Mouse (Mus musculus): ENCODE measurements around the gene Fem1a. TPM values are rescaled to one million over a fixed set of nuclear protein-coding genes. Genes with fewer than 3 reads are reported as not detected.
A peak's percentile ranks its signal among the peaks of the same experiment; 100 is the strongest.

The Fem1a gene
- 14.4 and 17.2 TPM in 2 replicates for polyA plus RNA-seq (2012; rRNA removed)

DNA sequence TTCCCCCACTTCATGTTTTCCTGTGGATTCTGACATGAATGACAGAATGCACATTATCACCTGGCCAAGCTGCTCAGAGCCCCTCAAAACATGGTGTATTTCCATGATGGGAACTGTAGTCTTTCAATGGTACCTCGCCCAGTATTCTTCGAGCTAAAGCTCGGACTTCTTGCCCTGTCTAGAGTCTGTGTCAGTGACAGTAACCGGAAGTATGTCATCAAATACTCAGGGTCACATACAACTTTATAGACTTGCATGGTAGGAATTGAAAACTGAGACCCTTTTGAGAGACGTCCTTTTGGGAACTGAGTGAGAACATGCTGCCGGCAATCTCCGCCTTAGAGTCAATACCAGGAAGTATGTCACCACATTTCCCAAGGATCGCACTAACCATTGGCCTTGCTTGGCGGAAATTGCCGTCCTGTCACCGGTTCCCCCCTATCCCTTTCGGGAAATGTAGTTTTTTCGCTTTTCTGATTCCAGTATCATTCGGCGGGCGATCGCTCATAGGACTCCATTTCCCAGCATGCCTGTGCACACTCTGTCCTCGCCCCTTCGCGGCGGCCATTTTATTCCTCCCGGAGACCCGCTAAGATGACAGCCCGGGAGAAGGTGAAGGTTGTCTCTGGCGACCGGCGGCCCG is at the start of gene Fem1a:
Gene Fem1a (plus strand): TSS at position 572 of the 643 bp plus-strand sequence.
- peak; percentile 77 for DNase-seq (ENCODE audit: low spot score)

DNA sequence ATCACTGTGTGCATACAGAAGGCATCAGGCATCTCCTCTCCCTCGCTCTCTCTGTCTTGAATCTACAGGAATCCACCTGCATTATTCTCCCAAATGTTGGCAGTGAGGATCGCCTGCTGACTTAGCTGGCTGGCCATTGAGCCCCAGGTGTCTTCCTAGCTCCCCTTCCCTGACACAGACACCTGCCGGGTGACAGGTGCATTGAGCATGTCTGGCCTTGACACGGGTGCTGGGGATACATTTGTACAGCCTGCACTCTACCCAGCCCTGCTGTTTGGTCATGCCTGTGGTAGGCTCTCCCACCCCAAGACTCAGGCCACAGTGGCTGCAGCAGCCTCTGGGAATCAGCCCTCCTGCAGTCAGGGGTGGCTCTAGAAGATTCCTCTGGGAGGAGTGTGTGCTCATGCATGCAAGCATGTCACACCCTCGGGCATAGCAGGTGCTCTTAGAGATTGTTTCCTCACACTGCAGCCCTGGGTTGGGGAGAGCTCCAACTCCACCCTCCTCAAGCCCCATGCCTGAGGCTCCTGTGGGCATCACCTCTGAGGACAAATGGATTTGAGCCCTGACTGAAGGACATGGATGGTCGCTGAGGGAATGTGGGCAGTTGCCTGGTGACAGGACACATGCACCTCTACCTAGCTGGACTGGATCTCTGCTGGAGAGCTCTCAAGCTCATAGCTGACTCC is 49.5 kb upstream of the Fem1a start:
- DNase-seq (ENCODE audit: low spot score): no peak

DNA sequence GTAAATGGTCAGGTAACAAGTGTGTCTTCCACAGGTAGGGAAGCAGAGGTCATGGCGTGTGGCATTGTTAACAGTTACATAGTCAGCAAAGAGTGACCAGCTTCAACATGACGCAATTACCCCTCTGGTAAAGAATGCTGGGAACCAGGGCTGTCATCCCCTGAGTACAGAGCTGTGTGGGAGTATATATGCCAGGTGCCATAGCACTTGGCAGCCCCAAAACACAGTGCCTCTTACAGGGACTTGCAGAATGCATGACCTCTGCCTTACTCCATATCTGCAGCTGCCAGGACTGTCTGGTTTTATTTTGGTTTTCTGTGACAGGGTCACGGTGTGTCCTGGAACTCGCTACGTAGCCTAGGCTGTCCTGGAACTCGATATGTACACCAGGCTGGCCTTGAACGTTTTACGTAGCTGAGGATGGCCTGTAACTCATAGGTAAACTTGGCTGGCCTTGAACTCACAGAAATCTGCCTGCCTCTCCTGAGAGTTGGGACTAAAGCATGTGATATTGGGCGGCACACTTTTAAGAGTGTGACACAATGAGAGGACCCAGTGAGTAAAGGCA is 48.6 kb upstream of the Fem1a start:
- DNase-seq (ENCODE audit: low spot score): no peak

DNA sequence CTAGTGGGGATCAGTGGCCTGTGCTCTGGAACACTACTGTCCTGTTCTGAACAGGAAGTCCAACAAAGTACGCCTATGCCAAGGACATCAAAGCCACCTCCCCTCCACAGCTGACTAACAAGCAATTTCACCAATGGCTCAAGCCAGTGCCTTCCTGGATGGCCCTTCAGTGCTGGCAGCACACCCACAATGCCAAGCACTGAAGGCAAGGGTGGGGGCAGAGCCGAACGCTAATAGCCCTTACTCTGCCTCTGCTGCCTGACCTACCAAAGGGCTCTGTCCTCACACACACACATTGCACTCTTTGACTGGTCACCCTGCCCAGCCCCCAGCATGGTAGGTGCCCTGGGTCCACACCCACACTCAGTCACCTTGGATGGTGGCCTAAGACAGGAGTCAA is 47.8 kb upstream of the Fem1a start:
- DNase-seq (ENCODE audit: low spot score): no peak

DNA sequence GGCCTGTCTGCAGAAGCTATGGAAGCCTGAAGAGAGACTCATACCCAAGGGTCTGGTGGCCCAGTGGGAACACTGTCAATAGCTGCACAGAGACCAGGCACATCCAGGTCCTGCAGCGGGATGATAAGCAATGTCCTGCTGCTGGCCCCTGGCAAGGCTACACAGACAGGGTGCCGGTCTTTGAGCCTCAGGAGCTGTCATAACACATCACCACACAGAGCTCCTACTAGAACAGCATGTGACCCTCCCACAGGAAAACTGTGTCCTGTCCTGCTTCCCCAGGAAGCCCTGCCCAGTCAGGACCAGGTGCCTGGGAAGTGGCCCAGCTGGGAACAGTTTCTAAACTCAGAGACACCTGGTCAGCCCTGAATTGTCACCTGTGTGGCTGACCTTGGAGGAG is 45.5 kb upstream of the Fem1a start:
- no peak for DNase-seq (ENCODE audit: low spot score)

DNA sequence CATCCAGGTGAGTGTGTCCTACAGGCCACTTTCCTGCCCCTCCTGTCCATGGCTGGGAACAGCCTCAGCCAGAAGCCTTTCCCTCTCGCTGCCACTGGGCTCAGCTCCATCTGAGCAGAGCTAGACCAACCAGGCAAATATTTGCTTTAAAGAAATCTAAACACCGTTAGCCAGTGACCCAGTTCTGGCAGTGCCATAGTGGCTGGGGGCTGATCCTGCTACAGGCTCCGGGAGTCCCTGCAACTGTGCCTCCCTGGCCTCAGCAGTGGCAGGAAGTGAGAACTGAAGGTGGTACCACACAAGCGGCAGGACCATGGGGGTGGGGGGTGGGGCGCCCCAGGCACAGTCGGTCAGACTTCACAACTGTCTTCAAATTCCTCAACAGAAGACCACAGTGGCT is 43.9 kb upstream of the Fem1a start:
- DNase-seq (ENCODE audit: low spot score): no peak

DNA sequence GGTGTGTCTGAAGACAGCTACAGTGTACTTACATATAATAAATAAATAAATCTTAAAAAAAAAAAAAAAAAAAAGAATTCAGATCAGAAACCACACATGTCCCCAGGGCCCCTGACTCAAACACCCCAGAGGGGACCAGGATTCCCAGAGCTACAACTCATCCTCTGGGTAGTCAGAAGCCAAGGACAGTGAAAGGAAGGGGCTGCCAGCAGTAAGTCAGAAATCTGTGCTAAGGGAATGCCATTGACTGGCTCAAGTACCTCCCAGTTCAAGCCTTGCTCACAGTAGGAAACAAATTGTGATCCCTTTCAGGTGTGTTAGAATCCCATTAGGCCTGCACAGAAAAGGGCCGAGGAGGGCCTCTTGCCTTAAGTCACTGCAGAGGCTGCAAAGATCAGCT is 42.4 kb upstream of the Fem1a start:
- DNase-seq (ENCODE audit: low spot score): no peak

DNA sequence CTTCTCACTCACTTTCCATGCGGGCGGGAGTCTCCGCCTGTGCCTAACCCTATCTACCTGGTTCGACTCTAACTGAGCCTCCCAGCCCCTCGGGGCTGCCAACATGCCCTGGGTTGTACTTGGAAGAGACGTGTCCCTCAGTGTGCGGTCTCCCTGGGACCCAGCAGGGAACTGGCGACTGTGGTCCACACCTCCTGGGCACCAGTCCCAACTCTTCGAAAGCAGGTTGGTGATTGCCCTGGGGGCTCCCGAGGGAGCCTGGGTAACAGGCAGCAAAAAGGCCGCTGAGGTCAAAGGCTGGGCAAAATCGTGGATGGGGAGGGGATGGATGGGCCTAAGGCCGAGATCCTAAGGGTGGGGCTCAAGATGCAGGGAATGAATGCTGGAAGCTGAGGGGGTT is 38.9 kb upstream of the Fem1a start:
- DNase-seq (ENCODE audit: low spot score): no peak

DNA sequence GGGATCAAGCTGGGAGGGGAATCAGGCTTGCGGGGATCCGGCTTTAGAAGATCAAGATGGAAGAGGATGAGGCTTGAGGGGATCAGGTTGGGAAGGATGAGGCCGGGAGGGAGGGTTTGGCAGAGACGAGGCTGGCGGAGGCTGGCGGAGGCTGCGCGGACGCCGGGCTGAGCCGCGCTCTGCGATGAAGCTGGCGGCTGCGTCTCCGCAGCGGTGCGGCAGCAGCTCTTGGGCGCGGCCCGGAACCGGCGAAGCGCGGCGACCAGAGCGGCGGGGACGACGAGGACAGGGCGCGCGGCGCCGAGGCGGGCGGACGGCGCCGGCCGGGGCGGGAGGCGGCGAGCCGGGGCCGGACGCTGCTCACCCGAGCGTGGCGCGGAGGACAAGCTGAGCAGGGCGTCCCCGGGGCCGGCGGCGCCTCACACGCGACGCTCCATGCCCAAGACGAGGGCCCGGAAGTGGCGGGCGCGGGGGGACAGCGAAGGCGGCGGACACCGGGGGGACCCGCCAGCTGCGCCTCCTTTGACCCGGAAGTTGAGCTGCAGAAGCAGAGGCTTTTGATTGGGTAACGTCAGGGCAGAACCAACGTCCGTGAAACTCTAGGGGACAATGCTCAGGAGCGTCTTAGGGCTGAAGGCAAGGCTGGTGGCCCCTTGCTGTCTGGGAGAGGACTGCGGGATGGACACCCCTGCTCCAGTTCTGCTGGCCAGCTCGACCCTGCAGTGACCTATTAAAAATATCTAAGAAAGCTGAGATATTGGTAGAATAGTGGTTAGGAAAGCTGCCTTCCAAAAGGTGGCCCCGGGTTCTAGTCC is 38.0 kb upstream of the Fem1a start, which contains the start of gene Dpp9:
Gene Dpp9 (minus strand): TSS at position 529 of the 815 bp plus-strand sequence.
- peak; percentile 76 for DNase-seq (ENCODE audit: low spot score)

DNA sequence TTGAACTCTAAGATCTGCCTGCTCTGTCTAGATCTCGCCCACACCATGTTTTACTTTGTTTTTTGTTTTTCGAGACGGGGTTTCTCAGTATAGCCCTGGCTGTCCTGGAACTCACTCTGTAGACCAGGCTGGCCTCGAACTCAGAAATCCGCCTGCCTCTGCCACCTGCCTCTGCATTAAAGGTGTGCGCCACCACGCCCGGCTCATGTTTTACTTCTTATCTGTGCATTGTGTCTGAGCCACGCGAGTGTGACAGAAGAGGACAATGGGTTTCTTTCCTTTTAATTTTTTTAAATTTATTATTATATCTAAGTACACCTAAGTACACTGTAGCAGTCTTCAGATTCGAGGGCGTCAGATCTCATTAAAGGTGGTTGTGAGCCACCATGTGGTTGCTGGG is 37.4 kb upstream of the Fem1a start:
- no peak for DNase-seq (ENCODE audit: low spot score)

DNA sequence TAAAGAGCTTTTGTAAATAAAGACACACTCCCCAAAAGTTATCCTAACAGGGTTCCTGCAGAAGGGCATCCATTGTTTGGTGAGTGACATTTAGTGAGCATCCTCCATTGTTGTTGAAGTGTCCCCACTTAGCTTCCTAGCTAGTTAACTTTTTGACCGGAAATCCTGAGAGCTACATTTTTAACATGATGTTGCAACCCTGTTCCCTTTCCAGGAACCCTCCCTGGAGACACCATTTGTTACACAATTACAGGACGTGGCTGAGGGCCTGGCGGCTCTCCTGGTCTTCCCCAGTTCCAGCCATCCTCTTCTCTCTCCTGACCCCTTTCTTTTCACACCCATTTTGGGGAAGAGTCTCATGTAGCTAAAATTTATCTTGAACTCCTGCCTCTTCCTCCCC is 36.8 kb upstream of the Fem1a start:
- no peak for DNase-seq (ENCODE audit: low spot score)

DNA sequence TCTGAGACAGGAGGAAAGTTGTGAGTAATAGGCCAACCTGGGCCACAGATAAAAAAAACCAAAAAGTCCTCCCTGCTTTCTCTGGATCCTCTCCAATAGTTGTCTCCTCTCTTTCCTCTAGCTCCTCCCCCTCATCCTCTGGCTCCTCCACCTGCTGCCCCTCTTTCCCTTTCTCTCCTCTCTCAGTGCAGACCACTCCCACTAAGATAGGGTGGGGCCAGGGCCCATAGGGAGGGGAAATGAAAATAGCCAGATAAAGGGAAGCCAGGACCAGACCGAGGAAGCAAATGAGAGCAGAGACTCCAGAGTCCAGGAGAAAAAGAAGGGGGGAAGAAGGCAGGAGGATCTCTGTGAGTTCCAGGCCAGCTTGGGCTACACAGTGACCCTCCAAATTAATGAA is 31.7 kb upstream of the Fem1a start:
- DNase-seq (ENCODE audit: low spot score): no peak

DNA sequence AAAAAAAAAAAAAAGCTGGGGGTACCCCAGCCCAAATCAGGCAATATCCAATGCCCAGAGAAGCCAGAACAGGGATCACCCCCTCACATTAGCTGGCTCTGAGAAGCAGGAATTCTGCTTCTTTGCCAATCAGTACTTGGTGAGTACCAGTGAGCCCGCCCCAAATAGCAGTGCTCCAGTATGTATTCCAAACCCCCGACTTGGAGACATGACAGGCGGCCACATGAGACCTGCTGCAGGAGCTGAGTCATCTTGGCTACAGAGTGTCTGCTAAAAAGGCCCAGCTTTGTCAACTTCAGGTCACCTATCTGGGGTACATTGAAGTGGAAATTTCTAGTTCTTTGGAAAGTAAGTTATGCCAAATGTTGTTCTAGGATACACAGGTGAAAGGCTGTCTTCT is 30.0 kb upstream of the Fem1a start:
- DNase-seq (ENCODE audit: low spot score): no peak

DNA sequence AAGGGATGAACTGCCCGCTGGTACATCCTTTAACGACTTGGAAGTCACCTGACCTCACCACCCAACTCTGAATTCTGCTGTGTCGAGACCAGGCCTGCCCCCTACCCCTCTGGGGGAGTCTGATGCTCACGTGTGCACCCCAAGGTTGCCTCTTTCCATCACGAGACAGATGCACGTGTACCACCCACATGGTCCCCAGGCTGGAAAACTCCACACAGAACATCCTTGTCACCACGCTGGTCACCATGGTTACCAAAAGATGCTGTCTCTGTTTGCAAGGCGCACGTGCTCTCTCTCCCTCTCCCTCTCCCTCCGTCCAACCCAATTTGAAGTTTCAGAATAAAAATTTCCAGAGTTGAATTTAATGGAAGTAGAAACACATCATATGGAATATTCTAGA is 26.7 kb upstream of the Fem1a start:
- DNase-seq (ENCODE audit: low spot score): no peak

DNA sequence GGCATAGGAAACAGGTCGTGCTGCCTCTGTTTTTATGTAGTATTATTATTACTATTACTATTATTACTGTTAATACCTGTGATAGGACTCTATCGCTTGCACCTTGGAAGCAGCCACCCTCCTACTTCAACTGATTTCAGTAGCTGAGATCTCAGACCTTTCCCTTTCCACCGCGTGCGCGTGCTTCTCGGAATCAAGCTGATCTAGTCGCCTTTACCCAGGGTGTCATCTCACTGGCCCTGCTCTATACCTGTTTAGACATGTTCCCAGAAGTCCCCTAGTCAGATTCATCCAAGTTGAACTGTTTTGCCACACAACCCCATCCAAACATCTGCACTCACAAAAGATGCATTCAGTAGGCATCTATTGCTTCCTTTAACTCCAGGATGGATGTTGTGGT is 23.2 kb upstream of the Fem1a start:
- no peak for DNase-seq (ENCODE audit: low spot score)

DNA sequence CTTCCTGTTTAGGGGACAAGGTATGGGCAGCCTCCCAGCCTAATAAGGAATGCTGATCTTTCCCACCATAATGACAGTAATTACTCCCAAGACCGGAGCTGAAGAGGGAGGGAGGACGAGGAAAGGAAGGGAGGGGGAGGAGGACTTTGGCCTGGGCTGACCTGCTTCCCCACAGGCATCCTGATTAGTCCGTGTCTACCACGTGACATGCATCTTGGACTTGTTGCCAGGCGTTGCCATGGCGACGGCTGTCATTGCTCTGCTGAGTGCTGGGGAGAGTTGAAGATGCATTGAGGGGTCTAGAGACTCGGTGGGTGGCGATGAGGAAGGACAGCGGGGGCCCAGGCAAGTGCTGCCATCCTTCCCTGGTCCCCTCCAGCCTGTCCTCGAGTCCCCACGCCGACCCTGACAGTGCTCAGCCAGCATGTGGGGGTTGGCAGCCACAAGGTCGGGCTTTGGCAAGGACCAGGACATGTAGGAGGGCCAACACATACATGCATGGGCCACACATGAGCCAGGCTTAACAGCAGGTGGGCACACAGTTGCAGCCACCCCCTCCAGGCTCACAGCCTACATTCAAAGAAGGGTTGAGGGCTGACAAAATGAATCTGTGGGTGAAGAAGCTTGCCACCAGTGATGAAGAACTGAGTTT is 22.7 kb upstream of the Fem1a start:
- no peak for DNase-seq (ENCODE audit: low spot score)

DNA sequence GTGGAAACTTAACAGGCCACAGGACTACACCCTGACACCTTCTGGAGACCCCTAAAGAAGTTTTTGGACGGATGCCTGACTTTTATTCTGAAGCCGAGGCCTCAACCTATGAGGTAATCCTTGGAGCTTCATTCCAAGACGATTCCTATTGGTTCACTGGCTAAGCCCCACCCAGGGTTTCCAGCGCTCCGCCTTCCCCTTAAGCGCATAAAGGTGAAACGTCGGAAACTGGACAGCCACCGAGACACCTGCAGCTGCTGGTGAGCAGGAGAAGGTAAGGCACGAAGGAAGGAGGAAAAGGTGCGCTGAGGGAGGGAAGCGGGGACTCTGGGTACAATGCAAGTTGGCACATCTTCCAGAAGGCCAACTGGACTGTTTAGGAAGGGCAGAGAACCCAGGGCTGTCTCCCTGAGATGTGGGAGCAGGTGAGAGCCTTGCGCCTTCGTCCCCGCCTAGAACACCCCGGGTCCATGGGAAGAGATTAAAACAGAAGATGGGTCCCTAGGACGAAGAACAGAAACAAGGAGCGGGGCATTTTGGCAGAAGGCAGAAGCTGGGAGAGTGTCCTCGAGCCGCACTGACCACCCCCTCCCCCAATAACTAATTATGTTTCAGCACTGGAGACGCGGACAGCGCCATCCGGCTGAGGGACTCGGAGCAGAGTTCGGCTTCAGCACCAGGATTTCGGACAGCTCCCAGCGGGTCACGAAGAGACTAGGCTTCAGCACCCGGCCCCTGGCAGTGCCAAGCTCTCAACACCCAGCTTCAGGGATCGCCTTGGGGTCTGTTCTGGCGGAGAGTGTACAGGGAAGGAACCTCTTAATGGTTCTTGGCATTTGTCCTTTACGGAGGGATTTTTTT is 14.8 kb upstream of the Fem1a start:
- peak; percentile 73 for DNase-seq (ENCODE audit: low spot score)

DNA sequence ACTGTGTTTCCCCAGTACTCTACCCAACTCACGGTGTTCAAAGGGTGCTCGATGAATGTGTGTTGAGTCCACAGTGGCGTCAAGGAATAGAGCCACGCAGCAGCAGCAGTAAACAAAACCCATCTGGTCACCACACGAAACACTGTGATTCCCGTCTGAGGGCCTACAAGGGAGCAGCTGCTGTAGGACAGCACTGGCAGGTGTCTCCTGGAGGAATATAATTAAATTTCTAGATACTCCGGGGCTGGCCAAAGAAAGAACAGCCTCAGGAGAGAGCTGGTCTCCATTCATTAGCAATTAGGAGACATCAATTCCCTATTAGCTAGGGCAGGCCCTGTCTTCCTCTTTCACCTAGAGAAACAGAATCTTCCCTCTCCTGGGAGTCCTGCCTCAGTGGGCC is 11.0 kb upstream of the Fem1a start:
- no peak for DNase-seq (ENCODE audit: low spot score)

DNA sequence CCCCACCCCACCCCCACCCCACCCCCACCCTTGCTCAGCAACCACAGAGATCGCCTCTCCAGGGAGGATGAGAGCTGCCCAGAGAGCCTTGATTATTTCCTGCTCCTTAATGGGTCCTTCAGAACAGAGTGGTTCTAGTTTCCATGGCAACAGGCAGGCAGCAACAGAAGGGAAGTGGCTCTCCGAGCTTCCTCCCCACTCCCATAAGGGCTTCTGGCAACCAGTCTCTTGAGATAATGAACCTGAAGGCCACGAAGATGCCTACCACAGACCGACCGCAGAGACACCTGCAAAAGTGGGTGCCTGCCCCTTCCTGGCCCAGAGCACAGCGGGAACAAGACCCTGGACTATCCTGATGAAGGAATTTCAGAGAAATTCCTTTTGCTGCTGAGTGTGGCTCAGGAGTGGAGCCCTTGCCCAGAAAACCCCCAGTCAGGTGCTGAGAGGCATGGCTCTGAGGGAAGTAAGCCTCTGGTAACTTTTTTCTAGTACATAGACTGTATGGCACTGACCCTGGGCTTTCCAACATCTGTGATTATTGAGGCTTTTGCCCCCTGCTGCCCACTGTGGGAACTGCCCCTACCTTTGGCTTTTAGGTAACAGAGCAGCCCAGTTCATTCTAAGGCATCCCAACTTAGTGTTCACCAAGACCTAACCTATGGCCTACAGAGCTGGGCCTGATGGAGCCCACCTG is 5.3 kb upstream of the Fem1a start:
- DNase-seq (ENCODE audit: low spot score): no peak

DNA sequence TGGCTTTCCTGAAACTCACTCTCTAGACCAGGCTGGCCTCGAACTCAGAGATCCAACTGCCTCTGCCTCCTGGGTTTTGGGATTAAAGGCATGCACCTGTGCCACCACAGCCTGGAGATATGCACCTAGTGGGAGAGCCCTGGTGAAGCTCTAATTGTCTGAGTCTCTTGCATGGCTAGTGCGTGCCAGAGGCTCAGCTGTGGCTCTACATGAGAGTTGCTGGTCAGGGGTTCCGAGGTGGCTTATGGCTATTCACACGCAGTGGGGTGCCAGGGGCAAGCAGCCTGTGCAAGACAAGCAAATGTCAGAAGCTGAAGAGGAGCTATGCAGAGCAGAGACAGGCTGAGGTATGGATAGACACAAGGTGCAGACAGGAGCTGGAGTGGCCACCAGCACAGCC is 1.9 kb upstream of the Fem1a start:
- no peak for DNase-seq (ENCODE audit: low spot score)

Data from urinary bladder, adult 2 months (tissue).